Comparison of ENCODE assay signal across 23 mouse cellular contexts in genomic region chr14:17846700-17847099, GRCm38 (mm10).
DNase-seq lines count a peak whose midpoint lies in the region; ATAC-seq and TF ChIP-seq lines count a peak whose summit lies in the region.
"Had no signal": no experiment of that assay in that cellular context is flagged by ENCODE, and none has a peak within 500 bp of the region (broad histone marks: within the 10 kb centered on the region; RNA-seq: fewer than 3 reads in every experiment).

No protein-coding gene starts in this region.

- H3K27ac ChIP-seq in heart, embryonic 11.5 days (ENCODE audit: low read depth, low read length) = no peak overlapping the region
- no peak overlapping the region for H3K27ac ChIP-seq in lung, postnatal 0 days (ENCODE audit: low read length)
- no peak overlapping the region for H3K27ac ChIP-seq in cerebellum, adult 2 months (ENCODE audit: insufficient read depth, low read length)
- H3K27ac ChIP-seq: embryonic facial prominence, embryonic 12.5 days; embryonic facial prominence, embryonic 15.5 days; gastrocnemius, adult 2 months; heart, adult 2 months; heart, embryonic 10.5 days; hindbrain, embryonic 12.5 days; hindbrain, embryonic 15.5 days had no signal

- TF ChIP-seq EP300 in lung, postnatal 0 days (IDR thresholded peaks at IDR 0.05) = no peak

- H3K9ac ChIP-seq in heart, embryonic 11.5 days (ENCODE audit: low read depth, low read length) = no peak overlapping the region
- no peak overlapping the region for H3K9ac ChIP-seq in lung, postnatal 0 days (replicated peaks; ENCODE audit: low read depth)
- H3K9ac ChIP-seq: embryonic facial prominence, embryonic 12.5 days; embryonic facial prominence, embryonic 15.5 days; forebrain, postnatal 0 days; hindbrain, embryonic 12.5 days; hindbrain, embryonic 15.5 days had no signal

- WGBS in heart, embryonic 11.5 days (ENCODE audit: insufficient replicate concordance) = 69% methylated on average over 2 of the region's 2 CpGs
- WGBS in lung, postnatal 0 days = 63% methylated on average over 2 of the region's 2 CpGs
- 91% methylated on average over 2 of the region's 2 CpGs for WGBS in cerebellum, adult 2 months

- H3K4me1 ChIP-seq in heart, embryonic 11.5 days (ENCODE audit: control insufficient read depth, insufficient read depth, low read length) = no peaks in the 10 kb centered on the region
- no peaks in the 10 kb centered on the region; the same call in 1 of the 2 replicates for H3K4me1 ChIP-seq in lung, postnatal 0 days (ENCODE audit: insufficient read depth, low read depth, low read length)
- H3K4me1 ChIP-seq in cerebellum, adult 2 months (ENCODE audit: control insufficient read depth, insufficient read depth, low read length) = no peaks in the 10 kb centered on the region
- H3K4me1 ChIP-seq: embryonic facial prominence, embryonic 12.5 days; embryonic facial prominence, embryonic 15.5 days; heart, embryonic 10.5 days; hindbrain, embryonic 12.5 days; hindbrain, embryonic 15.5 days had no signal

- H3K27me3 ChIP-seq in heart, embryonic 11.5 days (ENCODE audit: control insufficient read depth, insufficient read depth, low read length) = no peaks in the 10 kb centered on the region
- H3K27me3 ChIP-seq in lung, postnatal 0 days (replicated peaks; ENCODE audit: insufficient read depth, low read length) = no peaks in the 10 kb centered on the region
- no peaks in the 10 kb centered on the region; the same call in 1 of the 2 replicates for H3K27me3 ChIP-seq in cerebellum, adult 2 months (ENCODE audit: control insufficient read depth, insufficient read depth, low read length)
- H3K27me3 ChIP-seq: embryonic facial prominence, embryonic 12.5 days; embryonic facial prominence, embryonic 15.5 days; hindbrain, embryonic 12.5 days; hindbrain, embryonic 15.5 days had no signal

- no peaks in the 10 kb centered on the region for H3K36me3 ChIP-seq in heart, embryonic 11.5 days (ENCODE audit: control insufficient read depth, insufficient read depth, low read length)
- H3K36me3 ChIP-seq in lung, postnatal 0 days (ENCODE audit: insufficient read depth, low read length) = no peaks in the 10 kb centered on the region
- H3K36me3 ChIP-seq: embryonic facial prominence, embryonic 12.5 days; embryonic facial prominence, embryonic 15.5 days; heart, embryonic 10.5 days; hindbrain, embryonic 12.5 days; hindbrain, embryonic 15.5 days had no signal

- peak; percentile 70 for DNase-seq in heart, adult 11 months
- DNase-seq in lung, adult 18-20 months = peak; percentile 8 to 25
- no peak for DNase-seq in lung, postnatal 0 days (ENCODE audit: low spot score)
- DNase-seq in lung, postnatal 14 days = peak; percentile 5
- DNase-seq in yolk sac, embryonic 10.5 days (ENCODE audit: low spot score) = peak; percentile 2
- DNase-seq in cerebellum, adult 2 months = no peak
- no peak for DNase-seq in gastrocnemius, postnatal 10 days
- DNase-seq: adrenal gland, adult 8-10 months; cerebellum, adult 18-20 months; cerebellum, adult 9-11 months; cerebellum, postnatal 25 days; forebrain, postnatal 0 days; gastrocnemius, postnatal 25 days; heart, adult 2 months had no signal

- H3K4me2 ChIP-seq in heart, embryonic 11.5 days = no peak overlapping the region
- H3K4me2 ChIP-seq in lung, postnatal 0 days (replicated peaks; ENCODE audit: low read depth, low read length) = no peak overlapping the region
- H3K4me2 ChIP-seq: embryonic facial prominence, embryonic 12.5 days; embryonic facial prominence, embryonic 15.5 days; hindbrain, embryonic 12.5 days; hindbrain, embryonic 15.5 days had no signal

- no peak overlapping the region for H3K4me3 ChIP-seq in heart, embryonic 11.5 days (ENCODE audit: low read depth, low read length)
- H3K4me3 ChIP-seq in lung, postnatal 0 days (ENCODE audit: low read depth, low read length) = no peak overlapping the region
- H3K4me3 ChIP-seq in cerebellum, adult 2 months (replicated peaks; ENCODE audit: insufficient read depth, low read depth, low read length) = no peak overlapping the region
- H3K4me3 ChIP-seq: embryonic facial prominence, embryonic 12.5 days; embryonic facial prominence, embryonic 15.5 days; gastrocnemius, adult 2 months; heart, adult 2 months; heart, embryonic 10.5 days; hindbrain, embryonic 12.5 days; hindbrain, embryonic 15.5 days had no signal

- no peaks in the 10 kb centered on the region for H3K9me3 ChIP-seq in heart, embryonic 11.5 days (replicated peaks; ENCODE audit: control insufficient read depth, low read length)
- H3K9me3 ChIP-seq in lung, postnatal 0 days (ENCODE audit: low read length) = no peaks in the 10 kb centered on the region
- H3K9me3 ChIP-seq: embryonic facial prominence, embryonic 12.5 days; embryonic facial prominence, embryonic 15.5 days; heart, embryonic 10.5 days; hindbrain, embryonic 12.5 days; hindbrain, embryonic 15.5 days had no signal

- no peak for TF ChIP-seq CTCF in lung, postnatal 0 days (IDR thresholded peaks at IDR 0.05)
- no peak for TF ChIP-seq CTCF in cerebellum, adult 2 months (IDR thresholded peaks at IDR 0.05; ENCODE audit: borderline replicate concordance, insufficient read depth, low read depth, low read length)

- ATAC-seq in heart, embryonic 11.5 days (replicated peaks; ENCODE audit: insufficient number of reproducible peaks, low FRiP score, low TSS enrichment) = no peak
- no peak for ATAC-seq in lung, postnatal 0 days
- ATAC-seq: activated CD4-positive, CD25-positive, alpha-beta regulatory T cell, adult 4 months; forebrain, embryonic 14.5 days; forebrain, postnatal 0 days had no signal

- TF ChIP-seq POLR2A in cerebellum, adult 2 months (IDR thresholded peaks at IDR 0.05; ENCODE audit: borderline replicate concordance, insufficient read depth, low read length) = no peak

Comparison
In these comparisons a context has a peak if more than half of its experiments do, and no peak if none do; other contexts are left out.
1. DNase-seq: peak in heart, adult 11 months (single experiment), lung, adult 18-20 months (2 of 2), lung, postnatal 14 days (single experiment) and yolk sac, embryonic 10.5 days (single experiment); none in lung, postnatal 0 days (single experiment), cerebellum, adult 2 months (0 of 2) and gastrocnemius, postnatal 10 days (single experiment).